Mouse (Mus musculus): ENCODE data around the gene Ptgds.

DNA sequence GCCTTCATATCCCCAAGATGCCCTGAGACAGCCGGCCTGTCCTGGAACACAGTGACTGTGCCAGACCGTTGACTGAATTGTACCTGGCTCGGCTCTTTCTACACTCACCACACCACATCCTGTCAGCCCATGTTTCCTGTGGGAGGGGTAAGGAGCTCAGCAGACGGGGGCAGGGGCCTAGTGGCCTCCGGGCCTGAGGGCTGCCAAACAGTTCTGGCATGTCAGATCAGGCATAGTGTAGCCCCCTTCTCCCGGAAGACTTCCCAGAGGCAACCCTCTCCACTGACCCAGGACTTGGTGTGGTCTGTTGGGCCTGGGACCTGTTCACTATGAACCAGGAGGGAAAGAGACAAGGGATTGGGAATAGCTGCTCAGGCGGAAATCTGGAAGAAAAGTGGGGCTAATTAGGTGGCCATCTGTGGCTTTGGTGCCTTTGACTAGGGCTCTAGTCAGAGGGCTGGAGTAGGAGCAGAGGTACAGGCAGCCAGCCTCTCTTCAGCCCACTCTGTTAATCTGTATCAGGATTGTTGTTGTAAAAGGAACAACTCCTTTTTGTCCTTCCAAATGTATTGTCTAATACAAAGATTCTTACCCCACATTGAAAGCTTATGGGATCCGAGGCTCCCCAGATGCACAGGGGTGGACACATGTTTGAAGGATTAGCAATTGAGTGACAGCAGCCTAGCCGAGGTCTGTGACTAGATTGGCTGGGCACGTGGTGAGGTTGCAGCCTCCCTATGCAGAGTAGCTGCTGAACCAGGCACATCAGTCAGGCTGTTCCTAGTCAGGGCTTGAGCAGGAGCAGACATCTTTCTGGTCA lies 3.8 kb downstream of the Ptgds start:
- TF ChIP-seq CTCF (IDR thresholded peaks at IDR 0.05; ENCODE audit: extremely low read depth, insufficient read length, insufficient replicate concordance, low read depth, low read length) (no peak), POLR2A (IDR thresholded peaks at IDR 0.05; ENCODE audit: low read depth, low read length) (no peak)

Measured in small intestine, adult 2 months (tissue).